Mouse (Mus musculus) CH12.LX (cell line): ENCODE measurements at regions not wholly inside any gene's neighbourhood (a gene's known extent, or its start where the extent isn't known, plus 50 kb on each side); places are given as distances from the start of the nearest gene placed in this dataset.

Source experiments
- DNase-seq: peaks from one replicate; pipeline ENCODE4 v3.0.0-alpha.2; 2013; ENCODE audit errors: extremely low read depth
- H3K27ac ChIP-seq: 2 replicates; pipeline ENCODE4 v1.5.1; 2012; ENCODE audit warnings: low read depth, mild to moderate bottlenecking, control low read depth, moderate library complexity; ENCODE audit not compliant: insufficient read depth
- H3K27me3 ChIP-seq: replicated peaks from 2 replicates; pipeline ENCODE3; 2012; ENCODE audit warnings: inconsistent platforms
- H3K36me3 ChIP-seq, 2 experiments: replicated peaks in 1 of 2; 2 replicates each; pipeline versions ENCODE3 to v1.6.1; 2012; ENCODE audit warnings: inconsistent platforms in 1 of 2, low read length in 1 of 2, mild to moderate bottlenecking in 1 of 2, mixed read lengths in 1 of 2, moderate library complexity in 1 of 2; ENCODE audit not compliant: control insufficient read depth in 1 of 2, insufficient read depth in 1 of 2
- H3K4me1 ChIP-seq, 2 experiments: 2 replicates each; pipeline ENCODE4 v1.6.1; 2012; ENCODE audit warnings: inconsistent platforms in 1 of 2, moderate library complexity in 1 of 2; ENCODE audit not compliant: insufficient read depth in 2 of 2, control insufficient read depth in 1 of 2
- H3K4me2 ChIP-seq: 2 replicates; pipeline ENCODE4 v1.6.1; 2012; ENCODE audit warnings: low read depth, mild to moderate bottlenecking, control low read depth; ENCODE audit not compliant: poor library complexity, insufficient read depth, severe bottlenecking
- H3K4me3 ChIP-seq, 3 experiments: fragments of 150-350 bp in 1 of 3; sonication (generic) in 1 of 3; replicated peaks in 1 of 3; 2 replicates each; pipeline versions ENCODE3 to v1.5.1; 2011 to 2012; ENCODE audit warnings: low read depth in 2 of 3, low read length in 2 of 3, mild to moderate bottlenecking in 2 of 3, moderate library complexity in 2 of 3, control low read depth in 1 of 3, improper control_type of control experiment in 1 of 3, inconsistent platforms in 1 of 3, mixed read lengths in 1 of 3; ENCODE audit not compliant: poor library complexity in 1 of 3
- H3K79me2 ChIP-seq: replicated peaks from 2 replicates; pipeline ENCODE4 v1.6.1; 2012; ENCODE audit warnings: mild to moderate bottlenecking, moderate library complexity; ENCODE audit not compliant: control insufficient read depth, poor library complexity, insufficient read depth, severe bottlenecking; ENCODE audit errors: extremely low read depth
- H3K9ac ChIP-seq: 2 replicates; pipeline ENCODE4 v1.6.1; 2012; ENCODE audit warnings: low read depth, mild to moderate bottlenecking, control low read depth, moderate library complexity; ENCODE audit not compliant: insufficient read depth
- H3K9me3 ChIP-seq: replicated peaks from 2 replicates; pipeline ENCODE3; 2012; ENCODE audit warnings: low read length, inconsistent platforms, mixed read lengths
- CHD2 ChIP-seq: IDR thresholded peaks from 2 replicates; pipeline ENCODE4 v1.6.1; 2011; ENCODE audit warnings: low read length, improper control_type of control experiment
- NRF1 ChIP-seq: IDR thresholded peaks from 2 replicates; pipeline ENCODE4 v1.6.1; 2014; ENCODE audit warnings: low read depth, mild to moderate bottlenecking, inconsistent platforms, low read length, improper control_type of control experiment, moderate library complexity
- UBTF ChIP-seq: IDR thresholded peaks from 2 replicates; pipeline ENCODE4 v1.6.1; 2012; ENCODE audit warnings: low read depth, mild to moderate bottlenecking, inconsistent platforms, low read length, improper control_type of control experiment, moderate library complexity
- USF1 ChIP-seq: IDR thresholded peaks from 2 replicates; pipeline ENCODE4 v1.6.1; 2014; ENCODE audit warnings: low read depth, mild to moderate bottlenecking, inconsistent platforms, low read length, improper control_type of control experiment
- USF2 ChIP-seq: conservative IDR thresholded peaks from 2 replicates; pipeline ENCODE4 v1.6.1; 2011; ENCODE audit warnings: low read depth, low read length, improper control_type of control experiment
- dilution Hi-C: fragments of 300-500 bp; cut with MboI; formaldehyde crosslinking; loops from 2 replicates; pipeline ENCODE4 v1.14.3; 2020; ENCODE audit warnings: low sequenced_read_pairs; ENCODE audit not compliant: extremely low pct_unique_long_range_greater_than_20kb, extremely low pct_ligation_motif_present
- in situ Hi-C: fragments of 300-500 bp; cut with MboI; formaldehyde crosslinking; loops from 3 replicates; pipeline ENCODE4 v1.14.3; 2019; ENCODE audit warnings: low sequenced_read_pairs, low pct_ligation_motif_present, low pct_unique_long_range_greater_than_20kb, mixed read lengths

GRCm38 (mm10) chr11:63834631-63835030, 87.5 kb downstream of the Hs3st3b1 start:
- in situ Hi-C loops (no loop called here), dilution Hi-C loops (no loop called here)
- H3K36me3 ChIP-seq = no peaks in the 10 kb centered on the region
- H3K4me1 ChIP-seq = peaks cover 0 to 5% of the 10 kb centered on the region in 2 experiments; a peak in 2 of 4 replicates
- H3K9ac ChIP-seq = no peak overlapping the region
- H3K4me2 ChIP-seq = no peak overlapping the region
- no peak overlapping the region for H3K4me3 ChIP-seq
- no peak for DNase-seq
- H3K27me3 ChIP-seq = no peaks in the 10 kb centered on the region
- H3K9me3 ChIP-seq = peaks cover 1% of the 10 kb centered on the region
- H3K27ac ChIP-seq = no peak overlapping the region
- TF ChIP-seq USF2 (no peak), CHD2 (no peak), UBTF (no peak), USF1 (no peak), NRF1 (no peak)
- no peaks in the 10 kb centered on the region for H3K79me2 ChIP-seq
